ENCODE assay signal across 9 mouse cellular contexts in the genomic region with DNA sequence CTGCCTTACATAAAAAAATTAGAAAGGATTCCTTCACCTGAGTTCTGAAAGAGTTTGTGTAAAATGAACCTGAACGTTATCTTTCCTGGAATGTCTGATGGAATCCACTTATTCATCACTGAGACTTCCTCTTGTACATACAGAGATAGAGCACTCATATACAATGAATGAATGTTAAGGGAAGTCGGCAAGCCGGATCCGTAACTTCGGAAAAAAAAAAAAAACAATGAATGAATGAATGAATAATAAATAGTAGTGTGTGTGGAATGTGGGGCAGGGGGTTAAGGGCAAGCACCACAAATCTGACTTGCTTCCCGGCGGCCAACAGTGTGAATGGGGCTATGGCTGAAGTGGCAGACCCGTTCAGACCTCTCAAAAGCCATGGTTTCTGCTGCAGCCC. TPM values are rescaled to one million over a fixed set of nuclear protein-coding genes. Genes with fewer than 3 reads are reported as not detected.
DNase-seq lines count a peak whose midpoint lies in the region; ATAC-seq and TF ChIP-seq lines count a peak whose summit lies in the region.
"Had no signal": no experiment of that assay in that cellular context is flagged by ENCODE, and none has a peak within 500 bp of the region (broad histone marks: within the 10 kb centered on the region; RNA-seq: fewer than 3 reads in every experiment).

No protein-coding gene starts in this region.

- no peaks in the 10 kb centered on the region for H3K4me1 ChIP-seq in G1E (ENCODE audit: insufficient read depth, low read depth, low read length)

- peak; percentile 42 to 64 for DNase-seq in cerebellum, adult 18-20 months
- no peak for DNase-seq in cerebellum, adult 11-12 months
- peak; percentile 42 to 71 for DNase-seq in left cerebral cortex, adult 18-20 months (ENCODE audit: low spot score in 2 of 2)
- DNase-seq in left cerebral cortex, adult 9 months (ENCODE audit: low spot score in 2 of 2): no peak
- peak; percentile 99 for DNase-seq in G1E (ENCODE audit: low spot score)
- DNase-seq in naive thymus-derived CD4-positive, alpha-beta T cell, adult 2 months (ENCODE audit: low read depth): peak; percentile 99

- H3K27me3 ChIP-seq in G1E (ENCODE audit: insufficient read depth, low read length): no peaks in the 10 kb centered on the region

- no peaks in the 10 kb centered on the region for H3K36me3 ChIP-seq in G1E (replicated peaks)

- ATAC-seq in G1E (ENCODE audit: extremely low read depth, insufficient number of reproducible peaks, low FRiP score, poor library complexity, severe bottlenecking): peak; percentile 66
- ATAC-seq in erythroid progenitor cell, adult 5-6 weeks (replicated peaks; ENCODE audit: low FRiP score, poor library complexity, severe bottlenecking): 0 out of 2 replicates have a peak, but pooled peaks have one; percentile 49
- no peak for ATAC-seq in activated CD4-positive, CD25-positive, alpha-beta regulatory T cell, adult 4 months

- H3K4me3 ChIP-seq in G1E (ENCODE audit: low read depth, low read length): no peak overlapping the region
- H3K4me3 ChIP-seq: layer of hippocampus, adult 2 months had no signal

- no peak for TF ChIP-seq CTCF in G1E (IDR thresholded peaks at IDR 0.05; ENCODE audit: low read depth, low read length)

- H3K9me3 ChIP-seq in G1E (replicated peaks): peaks cover 45% of the 10 kb centered on the region

RNA-seq across cellular contexts. Expression of a gene that starts 28.2 kb away (rescaled TPM):
- total RNA-seq in left cerebral cortex, adult 18-20 months (2021): 10 to 100 TPM; 10.8 to 13.8 TPM
- not detected in 2 replicates for total RNA-seq in G1E (2014; fragmentation: Nextera tagmentation)
- 0.05 TPM in 1 of 2 replicates, not detected in the other for total RNA-seq in G1E (2017)
- not detected in 2 replicates for polyA plus RNA-seq in G1E (2012)
- not detected in 2 replicates for total RNA-seq in erythroid progenitor cell, adult 5-6 weeks (2015; ENCODE audit: low replicate concordance)
- not detected in 2 replicates for total RNA-seq in erythroid progenitor cell, adult 5-6 weeks (2017; ENCODE audit: low replicate concordance)
- polyA plus RNA-seq in activated CD4-positive, CD25-positive, alpha-beta regulatory T cell, adult 4 months (2017; shearing (Covaris generic)): under 1 TPM; 0.13 to 0.29 TPM

RNA-seq across cellular contexts. Expression of a gene that starts 45.7 kb away (rescaled TPM):
- total RNA-seq in left cerebral cortex, adult 18-20 months (2021): not detected
- total RNA-seq in G1E (2014; fragmentation: Nextera tagmentation): not detected in 2 replicates
- total RNA-seq in G1E (2017): not detected in 2 replicates
- polyA plus RNA-seq in G1E (2012): not detected in 2 replicates
- not detected in 2 replicates for total RNA-seq in erythroid progenitor cell, adult 5-6 weeks (2015; ENCODE audit: low replicate concordance)
- total RNA-seq in erythroid progenitor cell, adult 5-6 weeks (2017; ENCODE audit: low replicate concordance): not detected in 2 replicates
- polyA plus RNA-seq in activated CD4-positive, CD25-positive, alpha-beta regulatory T cell, adult 4 months (2017; shearing (Covaris generic)): not detected

RNA-seq across cellular contexts. Expression of a gene that starts 45.8 kb away (rescaled TPM):
- total RNA-seq in left cerebral cortex, adult 18-20 months (2021): not detected
- total RNA-seq in G1E (2014; fragmentation: Nextera tagmentation) (not detected in 2 replicates), G1E (2017) (0.05 TPM in 1 of 2 replicates, not detected in the other)
- polyA plus RNA-seq in G1E (2012): not detected in 2 replicates
- not detected in 2 replicates for total RNA-seq in erythroid progenitor cell, adult 5-6 weeks (2015; ENCODE audit: low replicate concordance)
- total RNA-seq in erythroid progenitor cell, adult 5-6 weeks (2017; ENCODE audit: low replicate concordance): not detected in 2 replicates
- not detected for polyA plus RNA-seq in activated CD4-positive, CD25-positive, alpha-beta regulatory T cell, adult 4 months (2017; shearing (Covaris generic))

Comparison
In these comparisons a context has a peak if more than half of its experiments do, and no peak if none do; other contexts are left out.
1. DNase-seq: peak in cerebellum, adult 18-20 months (2 of 2), left cerebral cortex, adult 18-20 months (2 of 2), G1E (single experiment) and naive thymus-derived CD4-positive, alpha-beta T cell, adult 2 months (single experiment); none in cerebellum, adult 11-12 months (single experiment) and left cerebral cortex, adult 9 months (0 of 2).
2. RNA of a gene that starts 28.2 kb away (total RNA-seq): 10.8 to 13.8 TPM in left cerebral cortex, adult 18-20 months; 0.05 TPM in G1E and not detected in erythroid progenitor cell, adult 5-6 weeks; every median in the first group is over 10 times any median in the second.